Mouse (Mus musculus) right cerebral cortex, adult 2 months (tissue): ENCODE measurements around the gene Slc13a1.
"Not testable (repeated sequence)": the region's sequence is repeated elsewhere in the genome, so short reads cannot be mapped to it uniquely, and the experiment has no call there.

Experiments
- DNase-seq, 2 experiments: peaks; one replicate each; pipeline ENCODE4 v3.0.0; 2021 to 2022; ENCODE audit warnings: low spot score in 2 of 2

Slc13a1 gene

GRCm38 (mm10) chr6:24167734-24168327 is at the start of gene Slc13a1:
Gene Slc13a1, minus strand, starts transcription at chr6:24168092.
- no peak for DNase-seq

DNA sequence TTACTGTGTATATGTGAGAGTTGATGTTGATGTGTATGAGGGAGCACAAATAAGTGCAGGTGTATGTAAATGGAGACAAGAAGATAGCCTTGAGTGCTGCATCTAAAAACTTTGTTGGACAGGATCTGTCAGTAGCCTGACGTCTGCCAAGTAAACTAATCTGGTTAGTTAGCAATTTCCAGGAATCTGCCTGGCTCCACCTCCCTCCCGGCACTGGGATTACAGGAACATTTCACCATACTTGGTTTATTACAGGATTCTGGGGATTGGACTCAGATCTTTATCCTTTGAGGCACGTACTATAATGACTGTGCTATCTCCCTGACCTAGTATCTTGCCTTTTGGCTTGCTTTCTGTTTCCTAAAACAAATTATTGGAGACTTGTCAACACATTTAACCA is 40.0 kb upstream of the Slc13a1 start:
- DNase-seq: no peak

DNA sequence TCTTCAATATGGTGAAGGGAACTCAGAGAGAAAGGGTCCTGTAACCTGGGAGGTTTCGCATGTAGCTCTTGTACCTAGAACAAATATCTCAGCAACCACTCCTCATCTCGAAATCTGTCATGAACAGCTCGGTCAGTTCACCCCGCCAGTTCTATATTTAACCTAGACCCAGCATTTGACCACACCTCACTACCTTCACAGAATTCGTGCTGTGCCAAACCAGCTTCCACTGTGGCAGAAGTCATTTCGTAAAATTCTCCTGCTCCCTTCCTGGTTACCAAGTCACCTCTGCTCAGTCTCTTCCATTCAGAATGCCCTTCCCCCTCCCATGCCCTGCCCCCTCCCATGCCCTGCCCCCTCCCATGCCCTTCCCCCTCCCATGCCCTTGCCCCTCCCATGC is 34.3 kb upstream of the Slc13a1 start:
- DNase-seq: no peak

DNA sequence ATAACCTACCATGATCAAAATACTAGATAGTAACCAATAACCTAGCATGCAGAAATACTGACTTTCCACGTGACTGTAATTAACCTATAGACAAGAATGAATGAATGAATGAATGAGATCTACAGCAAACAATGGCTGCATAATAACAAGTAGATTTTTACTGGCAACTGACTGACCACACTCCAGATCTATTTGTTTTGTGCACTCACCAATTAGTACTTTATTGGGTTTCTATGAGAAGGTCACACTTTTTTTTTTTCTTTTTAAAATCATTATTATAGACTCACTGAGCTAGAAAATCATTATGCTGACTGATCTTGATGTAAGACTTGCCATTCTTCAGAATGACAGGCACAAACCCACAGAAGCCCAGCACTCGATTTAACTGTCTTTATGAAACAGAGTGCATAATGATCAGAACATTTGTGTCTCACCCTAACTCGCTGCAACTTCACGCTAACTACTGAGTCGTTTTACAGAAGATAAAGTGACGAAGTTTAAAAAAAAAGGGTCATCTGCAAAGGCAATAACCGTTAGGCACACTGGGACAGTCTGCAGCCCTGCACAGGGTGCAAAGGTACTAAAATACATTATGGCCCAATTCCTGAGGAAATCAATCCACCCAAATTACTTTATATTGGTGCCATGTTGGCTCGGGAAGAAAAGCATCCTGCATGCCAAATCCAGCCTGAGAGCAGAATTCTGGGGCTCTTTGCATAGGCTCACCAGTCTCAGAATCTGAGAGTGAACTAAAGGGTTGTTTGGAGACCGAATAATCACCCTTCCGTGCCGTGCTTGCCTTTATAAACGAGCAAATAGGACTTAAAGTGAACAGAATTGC is 33.0 kb upstream of the Slc13a1 start:
- no peak for DNase-seq

DNA sequence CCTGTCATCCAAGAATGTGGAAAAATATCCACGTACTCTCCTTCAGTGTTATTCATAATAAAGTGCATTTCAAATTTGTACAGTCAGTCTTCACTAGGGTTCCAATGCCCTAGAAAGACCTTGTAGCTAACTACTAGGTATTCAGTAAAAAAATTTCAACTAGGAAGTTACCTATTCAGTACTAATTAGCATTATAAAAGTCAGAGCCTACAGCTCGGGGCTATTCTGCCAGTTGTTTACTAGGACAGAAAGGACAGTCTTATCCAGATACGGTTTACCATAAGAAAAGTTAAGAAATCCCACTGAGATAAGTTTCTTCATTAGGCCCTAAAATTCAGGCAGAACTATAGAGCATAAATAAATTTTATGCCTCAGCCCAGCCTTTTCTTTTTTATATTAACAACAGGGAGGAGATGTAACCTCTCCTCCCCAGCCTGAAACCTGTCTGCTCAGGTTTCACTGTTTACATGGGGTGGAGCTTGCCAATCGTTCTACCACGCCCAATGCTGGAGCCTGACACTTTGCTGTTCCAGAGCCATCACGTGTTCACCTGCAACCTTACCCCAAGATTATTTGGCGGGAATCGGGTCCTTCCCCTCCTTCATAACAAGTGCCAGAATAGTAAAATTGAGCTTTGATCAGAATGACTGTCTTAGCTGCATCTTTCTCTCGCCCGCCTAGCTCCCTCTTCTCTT is 29.8 kb upstream of the Slc13a1 start:
- DNase-seq: not testable (repeated sequence)

DNA sequence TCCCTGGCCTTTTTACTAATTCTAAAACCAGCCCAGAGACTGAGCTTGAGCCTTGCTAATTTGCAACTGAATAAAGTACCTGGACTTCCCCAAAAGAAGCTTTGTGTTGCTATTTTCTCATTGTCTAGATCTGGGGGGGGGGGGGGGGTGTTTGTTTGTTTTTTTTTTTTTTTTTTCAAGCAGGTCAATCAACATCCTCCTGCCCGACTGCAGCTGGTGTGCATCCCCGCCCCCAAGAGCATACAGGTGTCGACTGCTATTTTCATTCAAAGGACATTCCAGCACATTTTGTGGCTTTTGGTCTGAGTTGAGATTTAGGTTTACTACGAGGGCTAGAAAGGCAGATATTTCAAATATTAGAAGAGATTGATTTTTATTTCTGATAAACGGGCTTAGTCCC is 28.5 kb upstream of the Slc13a1 start:
- not testable (repeated sequence) for DNase-seq

GRCm38 (mm10) chr6:24183439-24183838 is 15.5 kb upstream of the Slc13a1 start:
- no peak for DNase-seq

- no peak for DNase-seq
Observed at GRCm38 (mm10) chr6:24175393-24175792, 7.5 kb upstream of the Slc13a1 start.

DNA sequence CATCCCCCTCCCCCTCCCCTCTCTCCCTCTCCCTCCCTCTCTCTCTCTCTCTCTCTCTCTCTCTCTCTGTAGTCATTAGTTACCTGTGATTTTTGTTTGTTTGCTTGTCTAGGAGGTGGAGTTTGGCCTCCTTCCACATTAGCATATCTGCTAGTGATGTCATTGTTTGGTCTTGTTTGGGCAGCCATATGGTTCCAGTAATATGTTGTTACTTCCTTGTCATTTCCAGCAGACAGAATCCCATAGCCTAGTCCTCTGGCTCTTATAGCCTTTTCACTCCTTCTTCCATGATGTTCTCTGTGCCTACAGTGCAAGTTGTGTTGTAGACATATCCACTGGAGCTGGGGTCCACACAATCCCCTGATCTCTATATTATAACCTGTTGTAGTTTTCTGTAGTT is 6.1 kb upstream of the Slc13a1 start:
- no peak for DNase-seq

DNA sequence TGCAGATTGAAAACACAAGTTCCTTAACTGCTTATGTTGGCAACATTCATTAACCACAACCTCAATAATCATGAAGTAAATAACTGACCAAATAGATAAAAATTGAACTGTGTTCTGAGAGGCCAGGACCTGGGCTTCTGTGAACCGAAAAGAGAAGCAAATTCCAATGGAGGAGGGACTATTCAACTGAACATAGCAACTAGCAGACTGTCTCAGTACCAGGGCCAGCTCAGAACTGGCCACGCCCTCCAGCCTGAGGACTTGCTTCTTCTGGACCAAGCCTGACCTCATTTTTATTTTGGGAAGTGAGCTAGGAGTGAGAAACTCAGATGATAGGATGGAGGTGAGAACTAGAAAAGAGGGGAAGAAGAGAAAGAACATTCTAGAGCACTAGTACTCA is 4.8 kb upstream of the Slc13a1 start:
- DNase-seq: no peak

DNA sequence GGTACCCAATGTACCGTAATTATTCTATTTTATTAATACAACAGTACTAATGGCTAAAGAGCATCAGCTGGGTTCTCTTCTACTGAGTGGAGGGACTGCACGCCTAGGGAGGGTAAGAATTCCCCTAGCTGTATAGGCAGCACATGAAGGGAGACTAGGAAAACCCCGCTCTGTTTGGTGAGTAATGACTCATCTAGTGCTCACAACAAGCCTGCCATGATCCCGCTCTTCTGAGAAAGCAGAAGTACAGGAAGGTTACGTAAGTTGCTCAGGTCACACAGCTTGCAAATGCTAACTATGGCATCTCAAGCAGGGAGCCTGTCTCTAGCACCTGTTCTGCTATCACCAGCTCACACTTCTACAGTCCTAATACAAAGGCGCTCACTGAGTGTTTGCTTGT is 1.1 kb downstream of the Slc13a1 start:
- DNase-seq: no peak

DNA sequence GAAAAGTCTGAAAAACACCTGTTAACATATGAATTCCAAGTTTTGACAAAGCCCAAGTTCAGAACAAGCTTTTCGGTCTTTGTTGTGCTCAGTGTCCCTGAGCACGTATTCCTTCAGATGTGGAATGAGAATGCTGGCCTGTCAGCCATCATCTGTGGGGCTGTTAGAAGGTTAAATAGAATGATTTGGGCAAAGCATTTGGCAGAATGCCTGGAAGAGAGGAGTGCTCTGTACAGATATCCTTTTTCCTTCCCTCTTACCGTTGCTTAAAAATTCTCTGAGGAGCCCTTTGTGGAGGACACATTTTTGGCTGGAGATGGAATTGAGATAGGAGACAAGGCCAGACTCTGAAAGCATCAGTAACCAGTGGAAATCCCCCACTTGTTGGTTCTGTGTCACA is 2.6 kb downstream of the Slc13a1 start:
- no peak for DNase-seq

DNA sequence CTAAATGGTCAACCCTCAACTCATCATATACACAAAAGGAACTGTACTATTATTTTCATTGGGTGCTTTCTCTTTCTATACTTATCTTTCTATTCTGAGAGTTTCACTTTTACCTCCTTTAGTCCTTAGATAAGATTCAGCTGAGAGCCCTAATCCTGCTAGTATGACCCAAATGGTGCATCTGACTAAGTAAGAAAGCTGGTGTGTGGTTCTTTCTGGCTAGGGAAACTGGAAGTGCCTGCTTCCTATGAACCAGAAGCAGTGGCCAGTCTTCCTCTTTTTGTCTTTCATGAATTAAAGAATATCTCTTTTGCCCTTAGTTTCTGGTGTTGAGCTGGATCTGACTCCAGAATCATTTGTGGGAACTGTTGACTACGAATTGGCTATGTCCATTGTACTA is 8.1 kb downstream of the Slc13a1 start:
- DNase-seq: no peak

DNA sequence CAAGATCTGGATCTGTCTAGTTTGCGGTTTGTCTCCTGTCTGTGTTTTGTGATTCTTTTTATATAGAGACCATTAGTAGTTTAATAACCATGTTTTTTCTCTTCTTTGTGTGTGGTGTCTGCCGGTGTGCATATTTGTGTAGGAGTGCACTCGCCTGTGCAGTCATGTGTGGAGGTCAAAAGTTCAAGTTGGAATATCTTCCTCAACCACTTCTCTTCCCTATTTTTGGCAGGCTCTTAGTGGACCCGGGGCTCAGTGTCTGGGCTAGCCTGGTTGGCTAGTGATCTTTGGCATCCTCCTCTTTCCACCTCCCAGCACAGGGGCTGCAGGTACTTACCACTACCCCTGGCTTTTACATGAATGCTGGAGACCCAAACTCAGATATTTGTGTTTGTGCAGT is 13.0 kb downstream of the Slc13a1 start:
- DNase-seq: no peak

DNA sequence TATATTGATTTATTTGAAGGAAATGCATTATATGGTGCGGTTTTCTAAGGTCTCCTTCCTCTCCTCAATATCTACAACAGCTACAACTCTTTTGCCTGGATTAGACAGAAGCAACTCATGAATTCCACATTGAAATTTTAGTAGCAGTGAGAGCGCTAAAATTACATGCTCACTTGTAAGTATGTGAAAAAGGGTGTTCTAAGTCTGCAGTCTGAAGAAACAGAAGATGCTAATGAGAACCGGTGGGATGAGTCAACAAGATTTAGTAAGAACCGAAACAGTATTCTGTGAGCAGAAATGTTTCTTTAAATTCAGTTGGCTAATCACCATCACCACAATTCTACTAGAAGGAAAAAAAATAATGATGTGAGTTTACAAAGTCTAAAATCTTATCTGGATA is 34.9 kb downstream of the Slc13a1 start:
- no peak for DNase-seq

DNA sequence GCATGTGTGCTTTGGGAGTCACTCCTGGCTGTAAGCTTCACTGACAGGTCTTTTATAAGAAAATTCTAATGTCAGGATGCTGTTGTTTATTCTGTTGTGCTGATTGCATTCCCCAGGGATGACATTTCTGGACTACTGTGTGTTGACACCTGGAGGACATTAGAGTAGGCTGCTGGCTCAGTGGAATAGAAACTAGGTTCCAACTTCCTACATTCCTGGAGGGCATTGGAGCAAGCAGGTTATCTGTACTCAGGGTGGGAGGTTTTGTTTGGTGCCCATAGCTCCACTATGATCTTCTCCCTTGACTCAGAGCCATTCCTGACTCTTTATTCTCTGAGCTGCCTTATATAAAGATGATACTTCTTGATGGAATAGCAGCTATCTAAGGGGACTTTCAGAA is 45.3 kb downstream of the Slc13a1 start:
- DNase-seq: no peak

- no peak for DNase-seq
Observed at GRCm38 (mm10) chr6:24111614-24112013, 56.3 kb downstream of the Slc13a1 start.

DNA sequence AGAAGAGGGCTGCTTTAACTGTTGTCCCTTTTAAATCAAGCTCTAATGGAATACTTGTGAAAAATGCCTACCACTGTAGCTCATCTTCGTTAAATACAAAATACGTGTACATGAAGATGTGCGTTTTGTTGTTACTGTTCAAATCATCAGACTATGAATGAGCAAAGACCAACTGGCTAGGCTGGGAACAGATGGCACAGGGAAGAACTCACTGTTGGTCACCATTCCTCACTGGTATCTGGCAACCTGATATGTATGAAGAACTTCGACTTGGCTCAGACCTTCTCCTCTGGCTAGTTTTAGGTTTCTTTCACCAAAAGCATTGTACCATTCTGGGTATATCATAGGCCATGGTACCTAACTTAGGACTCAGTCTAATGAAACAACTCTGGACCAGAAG is 59.4 kb downstream of the Slc13a1 start:
- DNase-seq: no peak

- DNase-seq: no peak
Observed at GRCm38 (mm10) chr6:24106157-24106556, 61.7 kb downstream of the Slc13a1 start.

DNA sequence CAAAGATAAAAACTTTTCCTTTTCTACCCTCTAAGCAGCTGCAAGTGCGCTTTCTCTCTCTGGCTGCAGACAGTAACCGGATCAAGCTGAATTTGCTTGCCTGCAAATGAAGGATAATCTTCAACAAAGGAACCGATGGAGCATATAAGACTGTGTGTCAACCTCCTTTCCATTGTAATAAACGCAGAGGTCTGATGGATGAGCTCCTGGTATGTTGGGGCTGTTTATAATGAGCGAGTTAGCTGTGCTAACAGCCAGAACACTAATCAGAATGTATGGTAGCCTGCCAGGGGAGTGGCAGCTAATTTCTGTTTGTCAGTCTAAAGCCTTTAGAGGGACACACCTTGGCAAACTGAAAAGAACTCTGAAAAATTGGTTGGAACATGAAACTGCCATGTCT is 62.2 kb downstream of the Slc13a1 start:
- no peak for DNase-seq

- DNase-seq: no peak
Observed at GRCm38 (mm10) chr6:24101281-24101680, 66.6 kb downstream of the Slc13a1 start.

GRCm38 (mm10) chr6:24100705-24101104 is 67.2 kb downstream of the Slc13a1 start:
- no peak for DNase-seq

DNA sequence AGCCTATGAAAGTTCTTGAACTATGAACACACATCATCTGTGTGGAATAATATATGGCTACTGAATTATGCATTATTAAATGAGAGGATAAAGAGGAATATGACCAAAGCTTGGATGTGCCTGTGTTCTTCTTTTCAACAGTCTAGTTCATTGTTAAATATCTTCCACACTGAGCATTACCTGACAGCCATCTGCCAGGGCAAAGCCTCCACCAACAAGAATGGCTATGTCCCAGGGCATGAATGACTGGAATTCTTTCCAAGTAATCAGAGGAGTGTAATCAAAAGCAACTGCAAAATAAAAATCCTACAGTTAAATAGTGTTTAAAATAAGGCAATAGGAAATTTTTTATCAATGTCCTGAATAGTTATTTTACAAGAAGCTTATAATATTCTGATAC is 70.5 kb downstream of the Slc13a1 start:
- DNase-seq: no peak
